Mouse (Mus musculus): ENCODE results near the gene Banf2. TPM values are rescaled to one million over a fixed set of nuclear protein-coding genes. Genes with fewer than 3 reads are reported as not detected.

Banf2 gene
- total and polyA plus RNA-seq, 2 experiments from 2014 or later = not detected

DNA sequence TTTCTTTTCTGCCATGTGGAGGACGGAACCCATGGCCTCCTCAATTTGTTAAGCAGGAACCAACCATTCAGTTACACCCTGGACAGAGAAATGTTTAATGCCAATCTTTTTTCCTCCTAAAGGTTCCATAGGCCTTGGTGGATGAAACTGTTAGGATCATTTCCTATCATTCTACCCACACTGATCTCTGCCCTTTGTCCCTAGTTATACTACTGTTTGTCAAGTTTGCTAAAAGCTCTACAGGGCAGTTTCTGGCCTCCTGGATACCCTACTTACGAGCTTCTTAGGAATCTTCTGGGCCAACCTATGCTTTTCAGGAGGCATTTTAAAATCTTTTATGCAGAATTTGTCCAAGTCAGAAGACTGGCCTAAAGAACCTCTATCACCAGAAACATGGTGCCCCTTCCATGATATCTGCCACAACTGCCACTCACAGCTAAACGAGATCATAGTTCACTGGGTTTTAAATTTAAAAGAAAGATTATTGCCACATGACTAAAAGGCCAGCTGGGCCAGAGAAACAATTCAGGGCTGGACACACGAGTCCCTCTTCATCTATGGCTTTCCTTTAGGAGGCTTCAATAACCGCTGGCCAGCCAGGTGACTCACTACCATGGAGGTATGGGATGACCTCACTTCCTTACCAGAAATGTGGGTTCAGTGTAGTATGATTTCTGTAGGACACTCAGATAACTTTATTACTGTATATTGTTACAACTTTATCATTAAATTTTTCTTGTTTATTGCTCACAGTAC, 30.5 kb upstream of the Banf2 start:
- Histone ChIP-seq H3K4me3 (ENCODE audit: low read length) (no peak overlapping the region), H3K27ac (no peak overlapping the region), H3K9me3 (ENCODE audit: low read length) (no peaks in the 10 kb centered on the region), H3K9ac (replicated peaks; ENCODE audit: low read length) (no peak overlapping the region), H3K4me2 (ENCODE audit: low read depth, low read length) (no peak overlapping the region), H3K4me1 (ENCODE audit: insufficient read depth, low read length) (no peaks in the 10 kb centered on the region; the same call in 1 of the 2 replicates), H3K27me3 (ENCODE audit: insufficient read depth, low read length) (no peaks in the 10 kb centered on the region), H3K36me3 (ENCODE audit: insufficient read depth, low read length) (no peaks in the 10 kb centered on the region)
- TF ChIP-seq CTCF (IDR thresholded peaks at IDR 0.05; ENCODE audit: low read depth) = no peak
- no peak for ATAC-seq
- 85% methylated on average over 5 of the region's 5 CpGs for WGBS
- DNase-seq (ENCODE audit: low spot score) = no peak

DNA sequence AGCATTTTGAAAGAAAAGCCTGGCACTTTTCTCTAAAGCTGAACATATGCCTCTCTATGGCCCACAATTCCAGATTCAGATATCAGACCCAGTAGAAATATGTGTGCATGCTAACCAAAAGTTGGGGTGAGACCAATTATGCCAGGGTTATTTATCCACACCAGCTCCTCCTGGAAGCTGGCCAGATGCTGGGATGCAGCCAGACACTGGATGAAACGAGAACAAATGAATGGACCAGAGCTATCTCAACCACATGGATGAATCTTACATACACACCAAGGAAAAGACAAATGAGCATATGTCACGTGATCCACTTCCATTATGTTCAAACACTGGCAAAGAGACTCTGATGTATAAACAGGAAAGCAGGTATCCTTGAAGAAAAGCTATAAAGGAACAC, 29.3 kb upstream of the Banf2 start:
- TF ChIP-seq CTCF (IDR thresholded peaks at IDR 0.05; ENCODE audit: low read depth) = no peak
- Histone ChIP-seq H3K4me3 (ENCODE audit: low read length) (no peak overlapping the region), H3K9me3 (ENCODE audit: low read length) (no peaks in the 10 kb centered on the region), H3K4me2 (ENCODE audit: low read depth, low read length) (no peak overlapping the region), H3K27ac (no peak overlapping the region; the same call in 1 of the 2 replicates), H3K9ac (replicated peaks; ENCODE audit: low read length) (no peak overlapping the region), H3K27me3 (ENCODE audit: insufficient read depth, low read length) (no peaks in the 10 kb centered on the region), H3K4me1 (ENCODE audit: insufficient read depth, low read length) (no peaks in the 10 kb centered on the region; the same call in 1 of the 2 replicates), H3K36me3 (ENCODE audit: insufficient read depth, low read length) (no peaks in the 10 kb centered on the region)
- 37% methylated on average over 2 of the region's 2 CpGs for WGBS
- DNase-seq (ENCODE audit: low spot score) (peak; percentile 51), ATAC-seq (no peak)

DNA sequence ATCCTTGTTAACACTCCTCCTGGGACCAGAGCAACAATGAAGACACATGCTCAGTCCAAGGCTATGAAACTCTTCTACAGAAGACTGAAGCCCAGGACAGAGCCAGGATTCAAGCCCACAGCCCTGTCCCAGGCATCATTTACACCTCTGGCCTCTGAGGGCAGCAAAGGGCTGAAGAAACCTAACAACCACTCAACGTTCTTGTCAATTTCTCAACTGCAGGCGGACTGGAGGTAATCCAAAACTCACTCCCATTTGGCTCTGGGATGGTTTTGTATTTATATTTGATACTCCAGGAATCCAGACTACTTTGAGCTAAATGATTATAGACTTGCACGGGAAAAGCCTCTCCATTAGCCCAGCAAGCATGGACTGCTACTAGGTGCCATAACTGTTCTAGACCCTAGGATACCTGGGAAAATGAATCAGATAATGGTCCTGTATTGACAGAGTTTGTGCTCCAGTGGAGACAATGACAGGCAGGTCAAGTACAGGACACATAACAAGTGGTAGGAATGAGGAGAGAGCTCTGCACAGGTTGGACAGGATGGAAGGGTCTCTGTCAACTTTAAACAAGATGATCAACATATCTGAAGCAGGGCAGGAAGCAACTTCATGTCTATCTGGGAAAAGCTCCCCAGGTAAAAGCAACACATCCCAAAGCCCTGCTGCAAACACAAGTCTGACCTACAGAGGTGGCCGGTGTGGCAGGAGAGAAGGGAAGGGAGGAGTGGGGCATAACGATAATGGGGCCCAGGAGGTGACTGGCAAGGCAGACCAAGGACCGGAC, 27.5 kb upstream of the Banf2 start:
- no peak for ATAC-seq
- Histone ChIP-seq H3K4me2 (ENCODE audit: low read depth, low read length) (no peak overlapping the region), H3K9me3 (ENCODE audit: low read length) (no peaks in the 10 kb centered on the region), H3K27ac (no peak overlapping the region), H3K27me3 (ENCODE audit: insufficient read depth, low read length) (no peaks in the 10 kb centered on the region), H3K4me3 (ENCODE audit: low read length) (no peak overlapping the region), H3K36me3 (ENCODE audit: insufficient read depth, low read length) (no peaks in the 10 kb centered on the region), H3K4me1 (ENCODE audit: insufficient read depth, low read length) (no peaks in the 10 kb centered on the region; the same call in 1 of the 2 replicates), H3K9ac (replicated peaks; ENCODE audit: low read length) (no peak overlapping the region)
- DNase-seq (ENCODE audit: low spot score) = no peak
- peak; percentile 11; the same call in 1 of the 2 replicates for TF ChIP-seq CTCF (IDR thresholded peaks at IDR 0.05; ENCODE audit: low read depth)
- WGBS = 75% methylated on average over 6 of the region's 6 CpGs

DNA sequence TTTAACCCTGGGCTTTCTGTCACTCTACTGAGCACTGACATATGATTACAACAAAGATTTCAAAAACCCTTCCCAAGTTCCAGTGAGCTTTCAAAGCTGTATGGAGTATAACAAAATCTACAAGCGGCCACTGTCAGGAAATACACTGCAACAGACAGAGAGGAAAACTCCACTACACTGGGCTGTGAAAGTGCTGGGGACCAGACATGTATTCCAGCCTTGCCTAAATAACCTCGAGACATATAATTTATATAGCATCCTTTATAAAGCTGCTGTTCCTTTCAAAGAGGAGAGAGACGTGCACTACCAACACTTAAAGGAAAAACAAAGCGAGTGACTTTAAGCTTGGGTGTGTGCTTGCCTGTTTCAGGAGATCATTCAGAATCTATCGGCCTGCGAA, 26.2 kb upstream of the Banf2 start:
- H3K9me3 ChIP-seq (ENCODE audit: low read length) = no peaks in the 10 kb centered on the region
- H3K36me3 ChIP-seq (ENCODE audit: insufficient read depth, low read length) = no peaks in the 10 kb centered on the region
- DNase-seq (ENCODE audit: low spot score) (no peak), ATAC-seq (no peak)
- no peak overlapping the region for H3K27ac ChIP-seq
- no peak for TF ChIP-seq CTCF (IDR thresholded peaks at IDR 0.05; ENCODE audit: low read depth)
- H3K4me3 ChIP-seq (ENCODE audit: low read length) = no peak overlapping the region
- no peak overlapping the region for H3K4me2 ChIP-seq (ENCODE audit: low read depth, low read length)
- WGBS = 82% methylated on average over 6 of the region's 6 CpGs
- no peak overlapping the region for H3K9ac ChIP-seq (replicated peaks; ENCODE audit: low read length)
- H3K4me1 ChIP-seq (ENCODE audit: insufficient read depth, low read length) = no peaks in the 10 kb centered on the region; the same call in 1 of the 2 replicates
- H3K27me3 ChIP-seq (ENCODE audit: insufficient read depth, low read length) = no peaks in the 10 kb centered on the region

- H3K9me3 ChIP-seq (ENCODE audit: low read length) = no peaks in the 10 kb centered on the region
- H3K4me3 ChIP-seq (ENCODE audit: low read length) = no peak overlapping the region
- no peak for TF ChIP-seq CTCF (IDR thresholded peaks at IDR 0.05; ENCODE audit: low read depth)
- DNase-seq (ENCODE audit: low spot score) (no peak), ATAC-seq (no peak)
- H3K9ac ChIP-seq (replicated peaks; ENCODE audit: low read length) = no peak overlapping the region
- no peaks in the 10 kb centered on the region for H3K27me3 ChIP-seq (ENCODE audit: insufficient read depth, low read length)
- no peak overlapping the region for H3K27ac ChIP-seq
- no peak overlapping the region for H3K4me2 ChIP-seq (ENCODE audit: low read depth, low read length)
- H3K36me3 ChIP-seq (ENCODE audit: insufficient read depth, low read length) = no peaks in the 10 kb centered on the region
- no peaks in the 10 kb centered on the region; the same call in 1 of the 2 replicates for H3K4me1 ChIP-seq (ENCODE audit: insufficient read depth, low read length)
- WGBS = 89% methylated on average over 4 of the region's 4 CpGs
These were observed 25.6 kb upstream of the Banf2 start for GRCm38 (mm10) chr2:144007211-144007610.

GRCm38 (mm10) chr2:144009081-144009480, 23.8 kb upstream of the Banf2 start:
- no peaks in the 10 kb centered on the region; the same call in 1 of the 2 replicates for H3K4me1 ChIP-seq (ENCODE audit: insufficient read depth, low read length)
- peak overlapping the region; percentile 92; the same call in 1 of the 2 replicates for H3K4me3 ChIP-seq (ENCODE audit: low read length)
- no peak overlapping the region for H3K27ac ChIP-seq
- ATAC-seq = no peak
- no peaks in the 10 kb centered on the region for H3K36me3 ChIP-seq (ENCODE audit: insufficient read depth, low read length)
- H3K9ac ChIP-seq (replicated peaks; ENCODE audit: low read length) = no peak overlapping the region
- 59% methylated on average over 1 of the region's 1 CpGs for WGBS
- no peak for DNase-seq (ENCODE audit: low spot score)
- TF ChIP-seq CTCF (IDR thresholded peaks at IDR 0.05; ENCODE audit: low read depth) = no peak
- no peaks in the 10 kb centered on the region for H3K27me3 ChIP-seq (ENCODE audit: insufficient read depth, low read length)
- H3K4me2 ChIP-seq (ENCODE audit: low read depth, low read length) = peak overlapping the region; percentile 66; the same call in 1 of the 2 replicates
- no peaks in the 10 kb centered on the region for H3K9me3 ChIP-seq (ENCODE audit: low read length)
